Mouse (Mus musculus) Muller cell, postnatal 12 days (primary cell): Measurements from ENCODE around the gene Scgb2b3.

Source experiments
- DNase-seq: peaks from one replicate; pipeline ENCODE4 v3.0.0-alpha.2; 2015; ENCODE audit errors: inconsistent ontology term

Scgb2b3 gene

GRCm38 (mm10) chr7:31362022-31362560, at the start of gene Scgb2b3:
Gene Scgb2b3, minus strand, starts transcription at chr7:31362072.
- no peak for DNase-seq

- DNase-seq, result no peak
Observed at GRCm38 (mm10) chr7:31375292-31375691, 13.4 kb upstream of the Scgb2b3 start, which contains the start of gene Scgb1b3. Gene Scgb1b3, plus strand, starts transcription at chr7:31375592.
